Mouse (Mus musculus) layer of hippocampus, postnatal 25 days (tissue): Measurements from ENCODE around the gene Taz. TPM values are rescaled to one million over a fixed set of nuclear protein-coding genes. Genes with fewer than 3 reads are reported as not detected.

Source experiments
- DNase-seq, 2 experiments: peaks; one replicate each; pipeline ENCODE4 v3.0.0; 2022; ENCODE audit warnings: mixed read lengths in 2 of 2, low spot score in 1 of 2; ENCODE audit errors: extremely low spot score in 1 of 2
- total RNA-seq, 2 experiments: library from RNA; stranded (reverse); gene quantifications; 2 replicates each; pipeline ENCODE4 v1.2.3; 2021

Taz gene
- total RNA-seq, result 10 to 100 TPM; 48.8 to 64.9 TPM

DNA sequence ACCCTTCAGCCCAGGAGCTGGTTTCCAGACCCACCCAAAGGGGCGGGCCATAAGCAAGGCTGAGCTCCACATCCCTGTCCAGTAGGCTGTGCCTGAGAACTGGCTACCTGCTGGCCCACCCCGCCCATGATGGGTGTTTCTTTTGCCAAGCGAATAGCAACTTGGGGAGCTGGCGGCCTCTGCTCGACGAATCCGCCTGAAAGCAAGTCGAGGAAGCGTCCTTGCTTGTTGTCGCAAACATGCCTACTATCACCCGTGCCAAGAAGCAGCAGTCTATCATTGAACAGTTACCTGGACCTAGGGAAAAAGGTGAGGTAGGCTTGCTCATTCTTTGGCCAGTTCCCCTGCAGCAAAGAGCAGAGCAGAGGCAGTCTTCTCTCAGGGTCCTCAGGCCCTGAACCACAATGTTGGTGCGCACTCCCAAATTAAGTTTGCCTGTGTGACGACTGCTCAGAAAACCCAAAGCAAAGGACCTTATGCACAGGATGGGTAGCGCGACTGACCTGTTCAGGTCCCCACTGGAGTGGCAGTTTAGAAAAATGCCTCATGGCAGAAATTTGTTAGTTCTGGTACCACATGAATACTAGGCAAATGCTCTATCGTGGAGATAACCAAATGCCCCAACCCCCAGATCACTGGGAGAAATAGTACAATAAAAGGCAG lies at the start of gene Taz, which contains the start of gene Dnase1l1:
Gene Taz, plus strand, starts transcription at position 181 of the 663 bp plus-strand sequence.
Gene Dnase1l1, minus strand, starts transcription at position 606 of the 663 bp plus-strand sequence.
- DNase-seq, result peak in 1 of 2 experiments; percentile 20

DNA sequence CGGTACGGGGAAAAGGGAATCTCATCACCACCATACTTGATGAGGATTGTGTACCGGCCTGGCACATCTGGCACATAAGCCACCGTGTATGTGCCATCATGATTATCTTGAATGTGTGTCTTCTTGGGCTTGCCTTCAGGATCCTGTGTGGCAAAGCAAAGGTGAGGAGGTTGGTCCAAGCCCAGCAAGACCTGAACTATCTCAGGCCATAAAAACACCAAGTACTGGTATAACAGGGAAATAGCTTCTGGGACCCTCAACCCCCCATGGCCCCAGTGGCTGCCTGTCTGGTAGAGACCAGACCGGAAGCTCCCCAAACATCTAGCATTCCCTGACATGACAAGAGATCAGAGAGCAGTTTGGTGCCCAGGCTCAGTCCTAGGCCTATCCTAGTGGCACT lies 48.5 kb upstream of the Taz start:
- no peak for DNase-seq

GRCm38 (mm10) chrX:74240332-74240731 lies 41.4 kb upstream of the Taz start:
- DNase-seq, result no peak

GRCm38 (mm10) chrX:74243396-74243795 lies 38.3 kb upstream of the Taz start:
- no peak for DNase-seq

GRCm38 (mm10) chrX:74243807-74244206 lies 37.9 kb upstream of the Taz start:
- DNase-seq, result no peak

GRCm38 (mm10) chrX:74244614-74245083 lies 37.1 kb upstream of the Taz start:
- DNase-seq, result no peak

DNA sequence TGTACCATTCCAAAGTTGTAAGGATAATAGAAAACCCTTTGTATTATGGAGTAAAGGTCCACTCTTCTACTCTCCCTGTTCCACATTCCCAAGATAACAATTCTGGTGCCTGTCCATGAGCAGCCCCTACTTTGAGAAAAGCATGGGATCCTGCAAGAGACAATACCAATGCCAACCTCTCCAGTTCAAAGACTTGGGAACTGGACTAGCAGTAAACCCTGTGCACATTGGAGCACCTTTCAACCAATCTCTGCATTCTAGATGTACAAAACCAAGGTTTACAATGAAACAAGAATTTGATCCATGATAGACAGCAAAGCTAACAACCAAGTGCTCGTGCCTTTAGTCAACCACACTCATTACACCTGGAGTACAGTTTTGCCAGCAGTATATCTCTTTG lies 36.6 kb upstream of the Taz start:
- DNase-seq, result no peak

DNA sequence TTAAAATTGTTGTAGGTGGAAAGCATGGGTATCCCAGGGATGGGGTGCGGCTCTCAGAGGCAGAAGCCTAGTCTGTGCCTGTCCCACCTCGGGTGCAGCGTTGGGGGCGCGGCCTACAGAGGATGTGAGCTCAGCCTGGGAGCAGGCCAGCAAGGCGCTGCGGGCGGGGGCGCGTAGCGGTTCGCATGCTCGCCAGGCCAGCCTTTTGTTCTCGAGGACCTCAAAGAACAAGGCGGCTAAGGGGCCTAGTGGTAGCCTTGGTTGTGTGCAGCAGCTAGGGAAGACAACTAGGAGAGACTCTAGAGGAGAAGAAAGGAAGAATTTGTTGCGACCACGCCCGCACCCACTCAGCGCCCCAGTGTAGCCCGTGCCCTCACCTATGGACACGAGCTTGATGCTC lies 36.0 kb upstream of the Taz start:
- DNase-seq, result peak; percentile 30 to 51

DNA sequence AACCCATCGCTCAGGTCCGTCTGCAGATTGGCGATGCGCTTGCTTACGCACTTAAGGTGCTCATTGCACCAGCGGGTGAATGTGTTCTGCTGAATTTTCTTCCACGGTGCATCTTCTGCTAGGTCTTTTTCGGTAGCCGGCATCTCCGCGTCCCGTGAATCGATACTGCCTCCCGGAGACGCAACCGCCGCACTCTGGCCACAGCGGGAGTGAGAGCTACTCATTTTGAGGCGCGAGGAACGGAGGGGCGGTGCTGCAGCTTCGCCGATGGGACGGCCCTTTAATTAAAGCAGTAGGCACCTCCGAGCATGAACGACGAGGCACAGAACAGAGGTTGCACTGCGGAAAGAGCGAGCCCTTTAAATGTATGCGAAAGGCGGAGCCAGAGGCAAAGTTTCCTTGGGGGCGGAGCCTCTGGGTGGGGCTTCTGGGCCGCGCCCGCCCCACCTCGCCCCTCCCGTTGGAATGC lies 35.5 kb upstream of the Taz start:
- DNase-seq, result peak; percentile 51 to 69

- no peak for DNase-seq
These were observed 35.0 kb upstream of the Taz start for GRCm38 (mm10) chrX:74246693-74247092.

- peak; percentile 25 to 66 for DNase-seq
These were observed 33.1 kb upstream of the Taz start for GRCm38 (mm10) chrX:74248651-74249050.

DNA sequence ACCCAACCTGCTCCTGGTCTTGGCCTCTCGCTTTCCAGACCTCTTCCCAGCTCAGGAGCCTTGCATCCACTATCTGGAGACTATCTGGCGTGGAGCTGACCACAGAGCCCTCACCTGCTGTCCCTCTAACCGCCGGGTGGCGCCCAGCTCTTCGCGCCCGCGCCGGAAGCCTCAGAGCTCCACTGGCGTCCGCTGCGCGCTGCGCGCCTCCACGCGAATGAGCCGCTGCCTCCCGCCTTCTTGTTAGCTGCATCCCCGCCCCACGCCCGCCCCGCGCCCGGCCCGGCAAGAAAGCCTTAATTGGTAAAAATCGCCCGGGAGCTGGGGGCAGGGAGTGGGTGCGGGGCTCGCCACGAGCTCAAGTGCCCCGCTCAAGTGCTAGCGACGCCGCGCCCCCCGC lies 32.1 kb upstream of the Taz start, which contains the start of gene Flna:
Gene Flna, minus strand, starts transcription at position 206 of the 400 bp plus-strand sequence.
- DNase-seq, result peak; percentile 40 to 46

DNA sequence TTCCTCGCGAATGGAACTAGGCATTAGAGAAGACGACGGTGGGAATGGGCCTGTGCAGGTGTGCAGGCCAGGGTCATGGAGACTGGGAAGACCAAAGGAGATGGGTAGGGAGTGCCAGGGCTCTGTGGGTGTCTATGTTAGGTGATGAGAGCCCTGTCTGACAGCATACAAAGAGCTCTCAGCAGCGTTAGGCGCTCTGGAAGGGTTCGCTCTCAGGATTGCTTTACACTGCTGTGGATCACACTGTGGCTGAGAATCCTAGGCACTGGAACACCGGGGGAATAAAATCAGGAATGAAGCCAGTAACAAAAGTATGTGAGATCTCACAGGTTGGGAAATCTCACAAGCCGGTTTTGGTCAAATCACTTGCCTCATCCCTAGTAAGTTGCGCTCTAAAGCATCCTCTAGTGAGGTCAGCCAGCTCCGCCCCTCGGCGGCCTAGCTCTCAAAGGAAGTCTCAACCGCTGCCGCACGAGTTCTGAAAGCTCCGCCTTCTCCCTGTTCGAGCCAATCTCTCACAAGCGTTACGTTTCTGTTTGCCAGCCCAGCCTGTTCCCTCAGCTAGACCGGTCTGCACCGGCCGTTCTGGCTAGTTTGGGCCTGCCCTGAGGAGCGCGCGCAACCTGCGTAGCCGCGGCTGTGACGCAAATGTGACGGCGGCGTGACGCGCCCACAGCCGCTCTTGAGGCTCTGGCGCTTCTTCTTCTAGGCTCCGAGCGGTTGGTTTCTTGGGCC lies 27.4 kb upstream of the Taz start, which contains the start of gene Emd:
Gene Emd, plus strand, starts transcription at position 535 of the 735 bp plus-strand sequence.
- DNase-seq, result peak; percentile 60 to 66

DNA sequence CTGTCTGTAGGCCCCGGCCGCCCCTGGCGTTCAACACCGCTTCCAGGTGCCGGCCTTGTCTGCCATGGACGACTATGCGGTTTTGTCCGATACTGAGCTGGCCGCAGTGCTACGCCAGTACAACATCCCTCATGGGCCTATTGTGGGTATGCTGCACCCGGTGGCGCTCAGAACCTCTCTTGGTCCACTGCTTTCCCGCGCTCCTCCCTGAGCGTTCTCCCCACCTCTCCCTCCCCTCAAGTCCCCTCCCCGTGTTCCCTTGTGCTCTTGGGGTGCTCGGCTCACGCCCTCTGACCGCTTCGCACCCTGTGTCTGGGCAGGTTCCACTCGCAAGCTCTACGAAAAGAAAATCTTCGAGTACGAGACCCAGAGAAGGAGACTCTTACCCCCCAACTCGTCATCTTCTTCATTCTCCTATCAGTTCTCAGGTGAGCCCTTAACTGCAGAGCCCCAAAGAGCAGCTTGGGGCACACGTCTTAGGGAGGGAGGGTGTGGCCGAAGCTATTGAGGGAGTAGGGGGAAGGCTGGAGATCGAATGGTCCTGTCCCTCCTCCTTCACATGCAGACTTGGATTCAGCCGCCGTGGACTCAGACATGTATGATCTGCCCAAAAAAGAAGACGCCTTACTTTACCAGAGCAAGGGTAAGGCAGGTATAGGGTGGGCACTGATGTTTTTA lies 26.7 kb upstream of the Taz start:
- no peak for DNase-seq

- DNase-seq, result no peak
These were observed 24.0 kb upstream of the Taz start for GRCm38 (mm10) chrX:74257746-74258145.

DNA sequence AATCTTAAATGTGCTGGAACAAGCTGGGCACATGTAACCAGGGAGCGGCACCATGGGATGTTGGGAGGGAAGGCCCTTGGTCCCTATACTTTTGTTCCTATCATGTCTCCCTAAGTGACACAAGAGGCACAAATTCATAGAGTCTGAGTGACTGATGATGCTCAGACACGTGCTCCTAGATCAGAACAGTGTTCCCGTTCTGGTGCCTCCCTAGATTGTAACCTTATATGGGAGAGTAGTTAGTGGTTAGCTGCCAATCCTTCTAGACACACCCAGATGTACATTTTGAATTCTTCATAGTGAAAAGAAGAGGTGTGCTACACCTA lies 12.0 kb upstream of the Taz start:
- DNase-seq, result no peak

- peak; percentile 65 to 70 for DNase-seq
These were observed 11.4 kb upstream of the Taz start, which contains the start of gene Rpl10 for GRCm38 (mm10) chrX:74270062-74270901. Gene Rpl10 (plus strand): TSS chrX:74270812.

- DNase-seq, result peak in 1 of 2 experiments; percentile 5
These were observed 10.7 kb upstream of the Taz start for GRCm38 (mm10) chrX:74270902-74271551.
